Mouse (Mus musculus): ENCODE measurements around the gene Ccdc141. TPM values are rescaled to one million over a fixed set of nuclear protein-coding genes. Genes with fewer than 3 reads are reported as not detected.

Gene Ccdc141
- polyA plus RNA-seq, 1 experiment = 3.8 TPM

DNA sequence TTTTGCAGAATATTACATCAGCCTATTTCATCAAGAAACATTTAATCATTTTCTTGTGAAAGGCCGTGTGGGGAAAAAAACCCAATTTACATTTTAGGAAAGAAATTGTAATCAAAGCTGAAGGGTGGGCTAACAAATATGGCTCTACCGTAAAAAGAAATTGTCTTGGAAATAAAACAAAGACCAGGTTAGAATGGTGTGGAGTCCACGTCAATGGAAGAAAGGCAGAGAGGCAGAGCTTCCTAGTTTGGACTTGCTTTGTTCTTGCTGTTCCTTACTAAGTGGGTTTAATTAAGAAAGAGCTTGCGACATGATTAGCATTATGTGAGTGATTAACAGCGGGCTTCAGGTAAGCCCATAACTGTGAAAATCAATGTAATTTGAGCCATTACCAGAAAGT lies 199.4 kb downstream of the Ccdc141 start:
- no peaks in the 10 kb centered on the region for H3K27me3 ChIP-seq (ENCODE audit: control insufficient read depth, insufficient read depth, low read length)
- TF ChIP-seq POLR2A (IDR thresholded peaks at IDR 0.05; ENCODE audit: control insufficient read depth, extremely low read depth, insufficient read depth, low read length, poor library complexity) (no peak), CTCF (IDR thresholded peaks at IDR 0.05; ENCODE audit: borderline replicate concordance, control insufficient read depth, extremely low read depth, insufficient read depth, low read length, poor library complexity) (no peak)
- WGBS = 81% methylated on average over 5 of the region's 5 CpGs
- no peak overlapping the region for H3K4me3 ChIP-seq (ENCODE audit: control insufficient read depth, insufficient read depth, low read length)
- DNase-seq = no peak
- no peak overlapping the region for H3K27ac ChIP-seq (ENCODE audit: control insufficient read depth, insufficient read depth, low read length)
- no peaks in the 10 kb centered on the region for H3K4me1 ChIP-seq (replicated peaks; ENCODE audit: control insufficient read depth, insufficient read depth, low read length)
- H3K36me3 ChIP-seq (ENCODE audit: control insufficient read depth, insufficient read depth, low read length) = no peaks in the 10 kb centered on the region

DNA sequence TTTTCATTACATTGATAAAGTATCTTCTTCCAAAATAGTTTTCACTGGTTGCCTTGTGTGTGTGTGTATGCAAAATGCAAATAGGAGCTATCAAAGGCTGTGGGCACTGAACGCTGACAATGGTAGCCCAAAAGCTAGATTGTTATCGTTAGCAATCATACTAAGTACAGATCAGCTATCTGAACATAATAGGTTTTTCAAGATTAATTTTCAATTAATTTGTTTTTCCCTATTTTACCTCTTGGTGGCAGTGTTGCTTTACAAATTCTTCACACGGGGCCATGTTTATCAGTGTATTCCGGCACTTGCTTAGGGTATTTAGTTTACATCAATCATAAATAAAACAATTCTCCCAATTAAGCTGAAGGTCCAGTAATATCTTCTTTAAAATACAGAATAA lies 199.8 kb downstream of the Ccdc141 start:
- Histone ChIP-seq H3K36me3 (ENCODE audit: control insufficient read depth, insufficient read depth, low read length) (no peaks in the 10 kb centered on the region), H3K27me3 (ENCODE audit: control insufficient read depth, insufficient read depth, low read length) (no peaks in the 10 kb centered on the region), H3K4me3 (ENCODE audit: control insufficient read depth, insufficient read depth, low read length) (no peak overlapping the region), H3K4me1 (replicated peaks; ENCODE audit: control insufficient read depth, insufficient read depth, low read length) (no peaks in the 10 kb centered on the region), H3K27ac (ENCODE audit: control insufficient read depth, insufficient read depth, low read length) (no peak overlapping the region)
- no peak for TF ChIP-seq CTCF (IDR thresholded peaks at IDR 0.05; ENCODE audit: borderline replicate concordance, control insufficient read depth, extremely low read depth, insufficient read depth, low read length, poor library complexity)
- TF ChIP-seq POLR2A (IDR thresholded peaks at IDR 0.05; ENCODE audit: control insufficient read depth, extremely low read depth, insufficient read depth, low read length, poor library complexity) = no peak
- 19% methylated on average over 4 of the region's 4 CpGs for WGBS
- no peak for DNase-seq

DNA sequence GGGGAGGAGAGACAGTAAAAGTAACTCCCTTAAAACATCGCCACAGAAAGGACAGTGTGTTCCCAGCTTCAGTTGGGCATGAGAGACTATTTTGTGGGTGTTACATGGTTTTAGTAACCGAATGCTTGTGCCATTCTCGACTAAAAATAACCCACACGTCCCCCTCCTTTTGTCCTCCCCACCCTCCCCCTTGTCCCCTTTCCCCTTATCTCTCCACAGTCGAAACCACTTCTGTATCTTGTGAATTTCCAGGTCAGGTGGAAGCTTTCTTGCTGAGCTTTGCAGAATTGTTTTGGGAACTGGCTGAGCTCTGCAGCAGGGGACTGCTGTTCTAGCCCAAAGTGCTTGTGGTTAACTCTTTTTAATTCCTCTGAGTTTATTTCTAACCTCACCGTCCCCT lies 200.2 kb downstream of the Ccdc141 start:
- no peak for DNase-seq
- H3K27me3 ChIP-seq (ENCODE audit: control insufficient read depth, insufficient read depth, low read length) = no peaks in the 10 kb centered on the region
- H3K36me3 ChIP-seq (ENCODE audit: control insufficient read depth, insufficient read depth, low read length) = no peaks in the 10 kb centered on the region
- no peak overlapping the region for H3K4me3 ChIP-seq (ENCODE audit: control insufficient read depth, insufficient read depth, low read length)
- H3K27ac ChIP-seq (ENCODE audit: control insufficient read depth, insufficient read depth, low read length) = no peak overlapping the region
- TF ChIP-seq CTCF (IDR thresholded peaks at IDR 0.05; ENCODE audit: borderline replicate concordance, control insufficient read depth, extremely low read depth, insufficient read depth, low read length, poor library complexity) = no peak
- no peak for TF ChIP-seq POLR2A (IDR thresholded peaks at IDR 0.05; ENCODE audit: control insufficient read depth, extremely low read depth, insufficient read depth, low read length, poor library complexity)
- no peaks in the 10 kb centered on the region for H3K4me1 ChIP-seq (replicated peaks; ENCODE audit: control insufficient read depth, insufficient read depth, low read length)
- 8% methylated on average over 6 of the region's 6 CpGs for WGBS

DNA sequence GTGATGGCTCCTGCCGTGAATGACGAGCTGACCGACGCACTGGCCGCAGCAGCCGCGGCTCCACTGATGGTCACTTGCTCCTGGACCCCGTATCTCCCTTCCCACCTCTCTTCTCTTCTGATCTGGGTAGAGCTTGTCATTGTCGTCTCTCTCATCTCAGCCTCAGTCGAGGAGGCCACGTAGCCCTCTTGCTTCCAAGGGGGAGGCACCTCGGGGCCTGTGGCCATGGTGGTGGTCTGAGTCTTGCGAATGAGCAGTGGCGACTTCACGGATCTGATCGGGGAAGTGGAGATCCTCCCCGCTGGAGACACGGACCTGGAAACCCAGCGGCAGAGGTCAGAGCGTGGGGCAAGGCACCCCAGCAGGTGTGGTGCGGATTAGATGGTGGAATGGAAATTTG lies 200.8 kb downstream of the Ccdc141 start:
- no peak for DNase-seq
- H3K4me3 ChIP-seq (ENCODE audit: control insufficient read depth, insufficient read depth, low read length) = no peak overlapping the region
- no peaks in the 10 kb centered on the region for H3K4me1 ChIP-seq (replicated peaks; ENCODE audit: control insufficient read depth, insufficient read depth, low read length)
- no peak for TF ChIP-seq CTCF (IDR thresholded peaks at IDR 0.05; ENCODE audit: borderline replicate concordance, control insufficient read depth, extremely low read depth, insufficient read depth, low read length, poor library complexity)
- TF ChIP-seq POLR2A (IDR thresholded peaks at IDR 0.05; ENCODE audit: control insufficient read depth, extremely low read depth, insufficient read depth, low read length, poor library complexity) = no peak
- WGBS = 89% methylated on average over 21 of the region's 21 CpGs
- no peak overlapping the region for H3K27ac ChIP-seq (ENCODE audit: control insufficient read depth, insufficient read depth, low read length)
- no peaks in the 10 kb centered on the region for H3K27me3 ChIP-seq (ENCODE audit: control insufficient read depth, insufficient read depth, low read length)
- H3K36me3 ChIP-seq (ENCODE audit: control insufficient read depth, insufficient read depth, low read length) = no peaks in the 10 kb centered on the region

DNA sequence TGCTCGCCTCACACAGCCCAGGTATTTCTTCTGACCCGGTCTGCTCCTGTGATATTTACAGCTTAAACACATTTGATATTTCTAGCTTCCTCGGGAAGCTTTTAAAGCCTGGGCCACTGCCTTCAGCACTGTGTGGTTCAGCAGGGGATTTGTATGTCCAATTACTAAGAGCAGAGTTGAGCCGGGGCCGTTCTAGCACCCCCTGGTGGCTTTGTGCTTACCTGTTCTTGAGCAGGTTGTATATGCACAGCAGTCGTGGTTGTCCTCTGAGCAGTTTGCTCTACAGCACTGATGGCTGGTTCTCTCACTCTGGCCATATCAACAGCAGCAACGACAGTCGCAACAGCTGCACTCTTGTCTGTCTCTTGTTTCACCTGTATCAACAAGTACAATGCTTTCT lies 201.5 kb downstream of the Ccdc141 start:
- Histone ChIP-seq H3K4me3 (ENCODE audit: control insufficient read depth, insufficient read depth, low read length) (no peak overlapping the region), H3K27ac (ENCODE audit: control insufficient read depth, insufficient read depth, low read length) (no peak overlapping the region), H3K27me3 (ENCODE audit: control insufficient read depth, insufficient read depth, low read length) (no peaks in the 10 kb centered on the region), H3K36me3 (ENCODE audit: control insufficient read depth, insufficient read depth, low read length) (no peaks in the 10 kb centered on the region), H3K4me1 (replicated peaks; ENCODE audit: control insufficient read depth, insufficient read depth, low read length) (no peaks in the 10 kb centered on the region)
- WGBS = 32% methylated on average over 8 of the region's 8 CpGs
- TF ChIP-seq POLR2A (IDR thresholded peaks at IDR 0.05; ENCODE audit: control insufficient read depth, extremely low read depth, insufficient read depth, low read length, poor library complexity) (no peak), CTCF (IDR thresholded peaks at IDR 0.05; ENCODE audit: borderline replicate concordance, control insufficient read depth, extremely low read depth, insufficient read depth, low read length, poor library complexity) (peak; percentile 47; the same call in 1 of the 2 replicates)
- DNase-seq = peak; percentile 37

DNA sequence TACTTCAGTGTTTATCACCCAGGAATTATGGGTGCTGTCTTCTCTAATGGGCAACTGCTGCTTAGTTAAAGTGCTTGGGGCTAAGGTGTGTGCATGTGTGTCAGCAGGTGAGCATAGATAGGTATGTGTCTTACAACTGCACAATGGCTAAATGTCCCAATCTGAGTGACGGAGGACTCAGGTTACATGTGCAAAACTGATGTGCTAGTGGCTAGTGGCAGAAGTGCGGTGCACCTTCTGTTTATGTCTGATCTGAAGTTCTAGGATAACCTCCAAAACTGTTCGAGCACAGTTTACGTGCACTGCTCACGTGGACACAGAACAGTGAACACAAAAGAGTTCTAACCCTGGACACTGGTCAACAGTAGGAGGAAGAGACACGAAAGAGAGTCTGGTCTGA lies 203.9 kb downstream of the Ccdc141 start:
- H3K27me3 ChIP-seq (ENCODE audit: control insufficient read depth, insufficient read depth, low read length) = no peaks in the 10 kb centered on the region
- no peak for DNase-seq
- no peaks in the 10 kb centered on the region for H3K4me1 ChIP-seq (replicated peaks; ENCODE audit: control insufficient read depth, insufficient read depth, low read length)
- 94% methylated on average over 6 of the region's 6 CpGs for WGBS
- H3K4me3 ChIP-seq (ENCODE audit: control insufficient read depth, insufficient read depth, low read length) = no peak overlapping the region
- no peak overlapping the region for H3K27ac ChIP-seq (ENCODE audit: control insufficient read depth, insufficient read depth, low read length)
- TF ChIP-seq CTCF (IDR thresholded peaks at IDR 0.05; ENCODE audit: borderline replicate concordance, control insufficient read depth, extremely low read depth, insufficient read depth, low read length, poor library complexity) (no peak), POLR2A (IDR thresholded peaks at IDR 0.05; ENCODE audit: control insufficient read depth, extremely low read depth, insufficient read depth, low read length, poor library complexity) (no peak)
- H3K36me3 ChIP-seq (ENCODE audit: control insufficient read depth, insufficient read depth, low read length) = no peaks in the 10 kb centered on the region

DNA sequence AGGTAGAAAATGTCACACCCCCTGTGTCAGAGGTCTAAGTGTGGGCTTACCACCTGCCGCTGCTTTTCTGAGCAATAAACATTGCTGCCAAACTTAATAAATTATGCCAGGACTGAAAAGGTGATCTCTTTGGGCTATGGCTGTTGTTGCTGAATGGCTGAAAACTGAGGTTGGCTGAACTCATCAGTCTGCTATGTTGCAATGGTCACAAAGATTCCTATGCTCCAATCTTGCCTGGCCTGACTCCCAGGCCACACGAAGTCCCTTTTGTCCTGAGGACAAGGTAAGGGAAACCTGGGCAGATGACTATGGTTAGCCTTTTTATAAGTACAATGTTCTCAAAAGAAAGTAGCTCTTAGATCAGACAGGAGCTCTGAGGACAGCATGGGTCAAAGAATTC lies 204.4 kb downstream of the Ccdc141 start:
- Histone ChIP-seq H3K4me3 (ENCODE audit: control insufficient read depth, insufficient read depth, low read length) (no peak overlapping the region), H3K27me3 (ENCODE audit: control insufficient read depth, insufficient read depth, low read length) (no peaks in the 10 kb centered on the region), H3K27ac (ENCODE audit: control insufficient read depth, insufficient read depth, low read length) (no peak overlapping the region), H3K36me3 (ENCODE audit: control insufficient read depth, insufficient read depth, low read length) (no peaks in the 10 kb centered on the region), H3K4me1 (replicated peaks; ENCODE audit: control insufficient read depth, insufficient read depth, low read length) (no peaks in the 10 kb centered on the region)
- WGBS = 84% methylated on average over 2 of the region's 2 CpGs
- TF ChIP-seq POLR2A (IDR thresholded peaks at IDR 0.05; ENCODE audit: control insufficient read depth, extremely low read depth, insufficient read depth, low read length, poor library complexity) (no peak), CTCF (IDR thresholded peaks at IDR 0.05; ENCODE audit: borderline replicate concordance, control insufficient read depth, extremely low read depth, insufficient read depth, low read length, poor library complexity) (no peak)
- no peak for DNase-seq
